Mouse (Mus musculus): ENCODE data around the gene Wfdc2.
"Not testable (repeated sequence)": the region's sequence is repeated elsewhere in the genome, so short reads cannot be mapped to it uniquely, and the experiment has no call there.

Wfdc2 gene

DNA sequence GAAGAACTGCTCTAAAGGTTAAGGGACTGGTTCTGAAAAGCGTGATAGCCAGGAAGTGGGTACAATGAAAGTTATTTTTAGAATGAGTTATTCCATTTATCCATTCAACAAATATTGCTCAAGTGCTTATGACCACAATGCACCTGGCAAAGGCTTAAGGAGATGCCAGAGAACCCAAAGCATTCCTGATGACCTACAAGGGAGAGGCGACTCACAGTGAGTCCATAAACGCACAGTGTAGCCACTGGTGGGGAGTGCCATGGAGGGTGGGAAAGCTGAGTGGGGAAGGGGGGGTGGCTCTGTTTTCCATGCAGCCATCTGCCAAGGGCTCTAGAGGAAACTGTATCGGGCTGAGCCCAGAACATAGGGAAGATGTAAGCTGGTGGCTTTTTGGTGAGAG lies 12.9 kb upstream of the Wfdc2 start:
- no peak for DNase-seq (ENCODE audit: low spot score in 2 of 2)

DNA sequence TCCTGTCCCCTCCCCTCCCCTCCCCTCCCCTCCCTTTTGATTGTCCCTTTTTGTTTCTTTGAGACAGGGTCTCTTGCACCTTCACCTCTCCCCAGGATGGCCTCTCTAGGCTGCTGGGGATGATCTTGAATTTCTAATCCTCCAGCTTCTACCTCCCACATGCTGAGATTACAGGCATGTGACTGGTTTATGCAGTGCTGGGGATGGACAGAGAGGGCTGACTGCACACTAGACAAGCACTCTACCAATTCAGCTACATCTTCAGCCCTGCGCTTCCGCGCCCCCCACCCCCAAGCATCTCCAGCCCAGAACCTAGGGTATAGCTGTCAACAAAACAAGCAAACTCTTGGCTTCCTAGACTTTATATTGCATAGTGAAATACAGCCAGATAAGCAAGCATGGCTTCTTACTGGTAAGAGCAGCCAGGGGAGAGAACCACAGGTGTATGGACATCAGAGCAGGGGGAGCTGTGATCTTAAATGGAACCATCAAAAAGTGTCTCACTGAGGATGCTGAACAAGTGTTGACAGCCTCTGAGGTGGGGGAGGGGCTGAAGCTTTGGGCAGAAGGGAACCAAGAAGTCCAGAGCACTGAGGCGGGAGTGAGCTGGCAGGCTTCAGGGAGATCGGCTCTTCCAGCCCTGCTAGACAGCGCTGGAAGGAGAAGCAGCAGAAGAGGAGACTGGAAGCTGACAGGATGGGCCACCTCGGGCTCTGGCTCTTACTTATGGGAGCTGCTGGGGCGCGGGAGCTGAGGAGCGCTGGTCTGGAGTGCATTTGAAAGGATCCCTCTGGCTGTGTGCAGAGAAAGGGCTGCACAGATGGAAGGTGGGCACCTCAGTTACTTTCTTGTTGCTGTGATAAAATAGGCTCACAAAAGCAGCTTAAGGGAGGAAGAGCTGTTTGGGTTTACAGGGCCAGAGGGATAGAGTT lies 12.0 kb upstream of the Wfdc2 start:
- DNase-seq (ENCODE audit: low spot score in 2 of 2), result no peak

DNA sequence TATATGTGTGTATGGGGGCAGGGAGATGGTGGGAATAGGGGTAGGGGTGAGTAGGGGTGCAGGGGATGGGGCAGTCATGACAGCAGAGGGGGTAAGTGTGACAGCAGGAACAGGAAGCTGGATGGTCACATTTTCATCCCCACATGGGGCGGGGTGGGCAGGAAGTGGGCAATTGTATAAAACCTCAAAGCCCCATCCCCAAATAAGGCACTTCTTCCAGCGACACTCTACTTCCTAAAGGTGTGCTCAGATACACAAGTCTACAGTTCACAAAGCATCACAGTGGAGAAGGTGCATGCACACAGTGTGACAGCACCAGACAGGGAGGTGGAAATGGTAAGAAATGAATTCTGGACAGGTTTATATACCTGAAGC lies 11.3 kb upstream of the Wfdc2 start:
- DNase-seq (ENCODE audit: low spot score in 2 of 2), result no peak

DNA sequence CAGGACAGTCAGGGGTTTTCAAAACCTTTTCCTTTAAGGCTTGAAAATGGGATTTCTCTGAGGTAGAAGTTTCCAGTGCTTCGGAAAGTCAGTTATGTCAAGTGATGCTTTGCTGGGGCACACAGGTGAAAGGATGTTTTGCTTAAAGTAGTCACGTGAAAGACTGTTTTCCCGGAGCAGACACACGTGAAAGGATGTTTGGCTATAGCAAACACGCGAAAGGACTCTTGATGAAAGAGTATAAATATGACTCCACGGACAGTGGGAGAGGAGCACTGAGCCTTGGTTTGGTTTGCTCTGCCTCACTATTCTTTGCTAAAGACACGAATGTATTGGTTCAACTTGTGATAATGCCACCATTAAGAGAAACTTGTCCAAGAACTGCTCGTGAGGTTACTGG lies 10.7 kb upstream of the Wfdc2 start:
- DNase-seq (ENCODE audit: low spot score in 2 of 2), result no peak

DNA sequence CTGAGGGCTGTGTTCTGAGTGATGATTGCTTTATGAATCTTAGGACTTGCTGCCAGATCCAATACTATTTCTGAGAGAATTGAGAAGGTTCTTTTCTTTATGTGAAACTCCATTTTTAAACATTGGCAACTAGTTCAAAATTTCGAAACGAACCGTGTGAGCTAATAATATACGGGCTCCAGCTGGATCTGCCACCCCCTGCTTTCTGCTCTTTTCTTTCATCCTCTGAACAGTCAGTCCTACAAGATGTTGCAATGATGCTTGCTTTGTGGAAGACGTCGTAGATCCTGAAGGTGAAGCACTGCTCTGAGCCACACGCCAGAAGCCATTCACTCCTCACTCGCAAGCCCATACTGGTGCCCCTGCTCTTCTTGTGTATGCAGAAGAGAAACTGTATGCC lies 3.8 kb upstream of the Wfdc2 start:
- no peak for DNase-seq (ENCODE audit: low spot score in 2 of 2)

DNA sequence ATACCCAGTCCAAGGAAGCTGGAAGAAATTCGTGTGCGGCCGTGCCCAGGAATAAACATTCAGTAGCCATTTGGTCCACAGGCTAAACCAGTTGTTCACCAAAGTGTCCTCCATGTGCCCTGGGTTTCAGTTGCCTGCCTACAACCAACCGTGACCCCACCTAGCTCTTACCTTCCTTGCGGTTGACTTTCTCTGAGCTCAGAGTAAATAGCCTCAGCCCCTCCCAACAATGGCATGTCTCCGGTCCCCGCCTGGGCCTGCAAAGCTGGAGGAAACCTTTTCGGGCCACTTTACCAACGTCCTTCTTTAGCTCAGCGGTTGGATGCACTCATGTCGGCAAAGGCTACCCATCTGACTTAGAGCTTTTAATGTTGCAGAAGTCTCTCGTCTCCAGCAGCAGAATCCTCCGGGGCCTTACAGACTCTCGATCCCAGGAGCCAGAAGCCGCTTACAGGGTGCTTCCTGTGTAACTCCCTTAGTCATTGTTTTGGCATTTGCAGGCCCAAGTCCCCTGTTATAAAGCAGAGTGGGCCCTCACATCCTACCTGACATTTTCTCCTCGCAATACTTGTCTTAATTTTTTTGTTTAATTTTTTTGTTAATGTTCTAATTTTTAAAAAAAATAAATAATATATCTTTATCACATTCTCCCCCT lies 3.1 kb upstream of the Wfdc2 start:
- DNase-seq (ENCODE audit: low spot score in 2 of 2), result no peak

DNA sequence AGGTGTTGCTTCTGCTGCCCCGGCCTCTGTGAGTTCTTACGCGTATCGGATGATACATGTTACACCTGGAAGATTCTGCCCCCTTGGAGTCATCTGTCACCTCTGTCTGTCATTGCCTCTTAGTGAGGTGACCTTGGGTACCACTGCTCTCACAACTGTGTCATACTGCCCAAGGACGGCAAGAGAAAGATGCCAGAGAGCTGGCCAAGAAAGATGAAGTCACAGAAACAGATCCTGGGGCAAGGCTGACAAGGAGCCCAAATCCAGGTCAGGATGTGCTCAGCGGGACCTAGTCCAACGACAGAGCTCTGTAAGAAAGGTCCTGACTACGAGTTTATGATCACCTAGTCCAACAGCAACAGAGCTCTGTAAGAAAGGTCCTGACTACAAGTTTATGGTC lies 2.1 kb upstream of the Wfdc2 start:
- DNase-seq (ENCODE audit: low spot score in 2 of 2), result no peak

DNA sequence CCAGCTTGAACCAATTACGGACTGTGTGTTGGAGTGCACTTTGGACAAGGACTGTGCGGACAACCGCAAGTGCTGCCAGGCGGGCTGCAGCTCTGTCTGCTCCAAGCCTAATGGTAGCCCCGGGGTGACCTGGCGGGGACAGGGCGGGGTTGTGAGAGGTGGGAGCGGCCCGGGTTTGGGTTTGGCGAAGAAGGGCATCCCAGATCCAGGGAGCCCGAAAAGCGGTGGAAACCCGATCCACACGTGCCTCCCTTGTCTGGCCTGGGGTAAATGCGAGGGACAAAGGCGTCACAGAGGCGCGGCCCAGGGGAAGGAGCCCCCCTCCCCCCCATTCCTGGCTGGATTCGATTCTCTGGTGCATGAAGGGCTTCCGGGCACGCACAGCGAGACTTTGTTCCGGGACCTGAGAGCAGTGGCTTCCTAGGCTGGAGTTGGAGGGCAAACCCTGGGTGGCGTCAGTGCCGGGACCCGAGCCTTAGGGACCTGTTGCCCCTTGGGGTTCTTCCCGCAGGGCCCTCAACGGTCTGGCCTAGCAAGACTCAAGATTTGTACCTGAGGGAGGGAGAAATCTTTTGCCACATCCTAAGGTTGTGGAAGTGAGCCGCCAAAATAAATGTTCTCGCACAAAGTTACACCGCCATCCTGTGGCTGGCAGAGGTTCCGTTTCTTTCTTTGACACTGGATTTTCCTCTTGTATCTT lies 1.3 kb downstream of the Wfdc2 start:
- DNase-seq (ENCODE audit: low spot score in 2 of 2), result no peak

DNA sequence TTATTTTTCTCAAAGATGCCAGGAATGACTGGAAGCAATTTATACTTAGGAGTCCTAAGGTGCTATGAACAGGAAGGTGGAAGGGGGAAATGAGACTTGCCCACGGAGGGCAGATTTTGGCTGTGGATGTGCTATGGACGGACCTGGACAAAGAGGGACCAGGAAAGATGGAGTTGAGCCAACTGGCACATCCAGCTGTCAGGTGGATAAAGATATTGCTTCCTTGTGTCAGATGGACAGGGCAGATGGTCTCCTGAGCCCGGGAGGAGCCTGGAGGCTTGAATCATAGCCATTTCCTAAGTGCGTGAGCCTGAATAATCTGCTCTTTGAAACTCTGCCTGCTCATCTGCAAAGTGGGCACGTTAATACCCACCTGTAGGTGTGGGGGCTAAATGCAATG lies 2.1 kb downstream of the Wfdc2 start:
- DNase-seq (ENCODE audit: low spot score in 2 of 2), result no peak

DNA sequence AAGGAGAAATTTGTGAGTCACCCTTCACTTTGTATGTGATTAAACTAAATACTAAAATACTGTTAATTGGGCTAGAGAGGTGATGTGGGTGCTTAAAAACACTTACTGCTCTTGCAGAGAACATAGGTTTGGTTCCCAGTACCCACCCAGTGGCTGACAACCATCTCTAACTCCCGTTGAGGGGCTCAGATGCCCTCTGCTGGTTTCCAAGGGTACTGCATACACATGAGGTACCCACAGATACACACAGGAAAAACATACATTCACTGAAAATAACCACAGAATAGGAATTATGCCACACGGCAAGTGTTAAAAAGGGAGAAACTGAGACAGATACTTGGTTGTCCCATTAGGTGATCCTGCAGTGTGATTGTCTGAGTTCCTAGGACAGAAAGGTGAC lies 4.8 kb downstream of the Wfdc2 start:
- no peak for DNase-seq (ENCODE audit: low spot score in 2 of 2)

DNA sequence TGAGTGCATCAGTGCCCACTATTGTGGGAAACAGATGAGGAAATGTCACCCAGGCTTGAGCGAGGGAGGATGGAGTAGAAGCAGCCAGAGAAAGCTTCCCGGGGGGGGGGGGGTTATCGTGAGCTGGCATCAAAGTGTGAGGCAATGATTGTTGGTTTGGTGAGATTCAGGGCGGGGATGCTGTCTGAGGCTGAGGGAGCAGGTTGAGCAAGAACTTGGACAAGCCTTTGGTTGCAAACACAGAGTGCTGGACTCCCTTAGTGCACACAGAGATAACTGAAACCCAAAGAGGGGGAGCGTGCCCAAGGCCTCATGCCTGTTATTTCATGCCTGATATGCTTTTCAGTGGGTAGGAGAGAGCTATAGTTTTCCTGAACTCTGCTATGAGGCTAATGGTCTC lies 5.2 kb downstream of the Wfdc2 start:
- no peak for DNase-seq (ENCODE audit: low spot score in 2 of 2)

DNA sequence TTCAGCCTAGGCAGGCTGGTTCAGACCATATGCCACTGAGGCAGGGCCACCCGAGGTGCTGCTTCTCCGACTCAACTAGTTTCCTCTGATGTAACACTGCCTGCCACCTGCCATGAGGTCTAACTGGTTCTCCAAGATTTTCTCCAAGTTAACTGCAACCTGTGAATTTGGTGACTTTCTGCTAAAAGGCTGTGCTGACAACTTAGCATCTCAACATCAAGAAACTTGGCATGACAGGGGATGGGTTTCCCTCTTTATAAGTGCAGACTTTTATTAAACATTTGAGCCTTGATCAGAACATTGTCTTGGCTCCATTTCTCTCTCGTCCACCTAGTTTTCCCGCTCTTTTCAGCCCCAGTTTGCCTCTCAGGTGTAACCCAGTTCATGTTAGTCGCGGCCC lies 11.1 kb downstream of the Wfdc2 start, which contains the start of gene Spint3:
Spint3 (minus strand) TSS at position 101 of the 400 bp plus-strand sequence.
- not testable (repeated sequence) for DNase-seq (ENCODE audit: low spot score in 2 of 2)

DNA sequence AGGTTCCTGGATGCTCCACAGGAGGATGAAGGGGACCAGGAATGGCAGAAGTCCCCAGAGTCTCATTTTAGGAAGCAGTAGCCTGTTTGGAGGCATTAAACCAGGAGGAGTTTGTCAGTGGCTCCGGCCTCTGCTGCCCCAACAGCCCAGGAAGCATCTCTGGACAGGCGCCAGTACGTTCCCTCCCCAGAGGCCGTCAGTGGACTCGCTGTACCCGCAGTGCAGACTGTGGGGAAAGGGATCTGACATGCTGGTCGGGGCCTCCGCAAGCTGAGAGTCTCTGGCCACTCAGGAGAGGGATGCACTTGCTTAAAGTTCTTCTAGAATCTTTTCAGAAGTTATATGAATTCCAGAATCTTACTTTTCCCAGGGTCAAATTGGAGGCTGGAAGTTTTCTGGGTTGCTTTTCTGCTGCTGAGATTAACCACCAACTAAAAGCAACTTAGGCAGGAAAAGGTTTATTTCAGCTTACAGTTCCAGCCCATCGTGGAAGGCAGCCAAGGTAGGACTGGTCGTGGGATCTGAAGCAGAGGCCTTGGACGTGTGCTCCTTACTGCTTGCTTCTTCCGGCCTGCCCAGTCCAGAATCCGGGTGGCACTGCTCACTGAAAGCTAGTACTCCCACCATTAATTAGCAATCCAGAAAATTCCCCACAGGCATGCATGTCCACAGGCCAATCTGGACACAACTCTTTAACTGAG lies 23.0 kb downstream of the Wfdc2 start, which contains the start of gene Wfdc6a:
Wfdc6a (minus strand) TSS at position 423 of the 701 bp plus-strand sequence.
- peak; percentile 14 to 24 for DNase-seq (ENCODE audit: low spot score in 2 of 2)

DNA sequence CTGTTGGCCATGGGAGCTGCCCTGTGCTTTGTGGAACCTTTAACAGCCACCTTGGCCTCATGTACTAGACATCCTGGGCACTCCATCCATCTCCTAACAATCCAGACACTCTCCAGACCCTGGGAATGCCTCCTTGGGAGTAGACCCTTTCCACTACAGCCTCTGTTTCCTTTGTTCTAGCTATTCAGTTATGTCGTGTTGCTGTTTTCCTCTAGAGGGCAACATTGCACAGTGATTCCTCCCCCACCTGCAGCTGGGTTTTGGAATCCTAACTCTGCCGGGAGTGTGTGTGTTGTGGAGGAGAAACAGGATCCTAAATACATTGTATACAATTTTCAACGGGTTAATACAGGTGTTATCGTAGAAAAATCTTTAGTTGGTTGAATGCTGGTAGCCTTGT lies 29.8 kb downstream of the Wfdc2 start:
- no peak for DNase-seq (ENCODE audit: low spot score in 2 of 2)

DNA sequence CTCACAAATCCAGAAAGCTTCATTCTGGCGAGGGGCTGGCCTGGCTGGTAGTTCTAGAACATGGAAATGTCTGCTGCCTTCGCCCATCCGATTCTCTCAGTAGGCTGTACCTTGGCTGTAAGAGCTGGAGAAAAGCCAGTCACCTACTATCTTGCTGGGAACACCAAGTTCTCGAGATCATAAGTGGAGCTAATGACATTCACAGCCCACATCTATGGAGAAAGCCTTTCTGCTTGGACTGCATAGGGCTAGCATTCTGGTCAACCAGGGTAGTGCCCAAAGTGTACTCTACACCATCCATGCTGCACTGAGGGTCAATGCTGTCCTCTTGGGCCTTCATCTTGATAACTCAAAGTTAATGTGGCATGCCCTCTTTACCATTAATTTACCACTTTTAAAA lies 31.3 kb downstream of the Wfdc2 start, which contains the start of gene Eppin:
Eppin (minus strand) TSS at position 101 of the 400 bp plus-strand sequence.
- no peak for DNase-seq (ENCODE audit: low spot score in 2 of 2)

DNA sequence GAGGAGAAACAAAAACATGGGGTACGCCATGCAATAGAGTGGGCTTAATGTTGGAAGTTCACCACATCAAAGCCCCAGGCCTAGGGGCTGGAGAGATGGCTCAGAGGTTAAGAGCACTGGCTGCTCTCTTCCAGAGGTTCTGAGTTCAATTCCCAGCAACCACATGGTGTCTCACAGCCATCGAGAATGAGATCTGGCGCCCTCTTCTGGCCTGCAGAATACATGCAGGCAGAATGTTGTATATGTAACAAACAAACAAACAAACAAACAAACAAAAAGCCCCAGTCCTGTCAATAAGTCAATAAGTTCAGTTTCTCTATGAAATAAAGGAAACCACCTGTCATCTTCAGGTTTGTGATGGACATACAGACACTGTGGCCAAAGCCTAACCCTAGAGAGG lies 38.0 kb downstream of the Wfdc2 start:
- DNase-seq (ENCODE audit: low spot score in 2 of 2), result no peak

DNA sequence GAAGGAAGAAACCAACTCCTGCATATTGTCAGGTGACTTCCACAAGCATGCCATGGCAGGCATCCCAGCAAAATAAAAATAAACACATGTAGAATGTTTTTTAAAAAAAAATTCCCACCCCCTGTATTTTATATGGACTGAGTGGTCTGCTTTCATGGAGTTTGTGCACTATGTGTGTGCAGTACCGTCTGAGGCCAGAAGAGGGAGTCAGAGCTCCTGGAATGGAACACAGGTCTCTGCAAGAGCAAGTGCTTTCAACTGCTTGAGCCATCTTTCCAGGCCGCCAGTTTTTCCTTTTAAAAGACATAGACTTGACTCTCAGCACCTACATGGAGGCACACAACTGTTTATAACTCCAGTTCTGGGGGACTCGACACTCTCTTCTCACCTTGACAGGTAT lies 41.3 kb downstream of the Wfdc2 start:
- no peak for DNase-seq (ENCODE audit: low spot score in 2 of 2)

DNA sequence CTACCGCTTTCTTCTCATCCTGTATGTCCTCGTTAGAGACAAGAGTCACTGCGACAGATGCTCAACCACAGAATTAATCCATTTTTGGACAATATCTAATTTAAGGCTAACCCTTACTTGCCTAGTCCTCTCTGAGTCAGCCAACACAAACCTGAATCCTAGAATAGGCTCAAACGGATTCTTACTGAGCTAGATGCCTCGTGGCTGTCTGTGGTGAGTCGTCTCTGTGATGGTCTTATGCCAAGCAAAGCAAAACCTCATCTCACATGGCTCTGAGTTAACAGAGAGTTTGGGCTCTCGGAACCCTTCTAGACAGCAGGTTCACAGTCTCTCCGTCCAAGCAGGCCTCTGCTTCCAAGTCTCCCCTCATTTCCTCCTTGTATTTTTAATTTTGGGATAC lies 42.2 kb downstream of the Wfdc2 start:
- DNase-seq (ENCODE audit: low spot score in 2 of 2), result no peak

DNA sequence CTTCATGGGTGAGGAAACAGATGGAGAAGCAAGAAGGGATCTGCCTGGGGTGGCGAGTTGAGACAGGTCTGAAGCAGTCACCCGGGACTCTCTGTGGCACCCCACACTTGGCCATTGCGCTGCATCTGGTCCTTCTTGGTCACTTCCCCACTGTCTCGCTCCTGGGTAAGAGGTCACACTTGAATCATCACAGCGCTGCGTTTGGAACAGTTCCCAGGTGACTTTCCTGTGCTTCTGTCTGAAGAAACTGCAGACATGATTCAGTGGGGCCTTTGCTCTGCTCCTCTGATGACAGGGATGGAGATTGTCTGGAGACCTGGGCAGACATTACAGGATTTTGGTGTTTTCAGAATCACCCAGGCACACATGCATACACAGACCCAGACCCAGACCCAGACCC lies 46.6 kb downstream of the Wfdc2 start:
- DNase-seq (ENCODE audit: low spot score in 2 of 2), result no peak

DNA sequence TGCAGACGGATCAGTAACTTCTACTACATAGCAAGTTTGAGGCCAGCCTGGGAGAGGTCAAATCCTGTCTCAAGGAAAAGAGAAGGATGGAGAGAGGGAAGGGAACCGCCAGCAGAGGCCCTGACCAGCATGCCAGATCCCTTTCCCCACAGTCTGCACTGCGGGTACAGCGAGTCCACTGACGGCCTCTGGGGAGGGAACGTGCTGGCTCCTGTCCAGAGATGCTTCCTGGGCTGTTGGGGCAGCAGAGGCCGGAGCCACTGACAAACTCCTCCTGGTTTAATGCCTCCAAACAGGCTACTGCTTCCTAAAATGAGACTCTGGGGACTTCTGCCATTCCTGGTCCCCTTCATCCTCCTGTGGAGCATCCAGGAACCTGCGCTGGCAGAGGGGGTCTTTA lies 51.3 kb downstream of the Wfdc2 start, which contains the start of the genes Wfdc6b and Wfdc8:
Wfdc6b (plus strand) TSS at position 52 of the 400 bp plus-strand sequence.
Wfdc8 (minus strand) TSS at position 156 of the 400 bp plus-strand sequence.
- DNase-seq (ENCODE audit: low spot score in 2 of 2), result peak; percentile 14 to 47

DNA sequence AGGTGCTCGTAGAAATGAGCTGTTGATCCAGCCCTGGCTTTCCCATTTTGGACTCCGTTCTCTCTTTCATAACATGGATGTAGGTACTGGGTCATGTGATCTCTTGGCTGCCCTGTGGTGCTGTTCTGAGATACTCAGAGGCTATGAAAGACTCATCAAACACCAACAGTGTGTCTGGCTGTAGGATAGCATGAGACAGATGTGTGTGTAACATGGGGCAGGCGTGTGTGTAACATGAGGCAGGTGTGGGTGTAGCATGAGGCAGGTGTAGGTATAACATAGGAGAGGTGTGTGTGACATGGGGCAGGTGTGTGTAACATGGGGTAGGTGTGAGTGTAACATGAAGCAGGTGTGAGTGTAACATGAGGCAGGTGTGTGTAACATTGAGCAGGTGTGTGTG lies 53.2 kb downstream of the Wfdc2 start:
- DNase-seq (ENCODE audit: low spot score in 2 of 2), result no peak

All from heart, adult 9 months (tissue).